Mouse (Mus musculus) lung, embryonic 14.5 days (tissue): ENCODE data around the gene Nedd9. TPM values are rescaled to one million over a fixed set of nuclear protein-coding genes. Genes with fewer than 3 reads are reported as not detected.

ENCODE experiments used
- ATAC-seq: fragments of 200-750 bp; cut with Nextera tagmentation; 2 replicates; pipeline ENCODE4 v1.8.0; 2017; ENCODE audit warnings: mild to moderate bottlenecking, moderate TSS enrichment, moderate library complexity; ENCODE audit not compliant: insufficient read depth
- DNase-seq: peaks from one replicate; pipeline ENCODE4 v3.0.0-alpha.2; 2015
- H3K27ac ChIP-seq: fragments of 300-500 bp; sonication (generic); 2 replicates; pipeline ENCODE4 v1.5.1; 2014; ENCODE audit warnings: low read depth, mild to moderate bottlenecking, moderate library complexity
- H3K27me3 ChIP-seq: fragments of 300-500 bp; sonication (generic); 2 replicates; pipeline ENCODE4 v1.6.1; 2014; ENCODE audit warnings: low read length, control low read depth; ENCODE audit not compliant: insufficient read depth
- H3K36me3 ChIP-seq: fragments of 300-500 bp; sonication (generic); 2 replicates; pipeline ENCODE4 v1.6.1; 2014; ENCODE audit warnings: control low read depth; ENCODE audit not compliant: insufficient read depth
- H3K4me1 ChIP-seq: fragments of 300-500 bp; sonication (generic); 2 replicates; pipeline ENCODE4 v1.6.1; 2014; ENCODE audit warnings: antibody characterized with exemption, control low read depth; ENCODE audit not compliant: insufficient read depth
- H3K4me2 ChIP-seq: fragments of 300-500 bp; sonication (generic); 2 replicates; pipeline ENCODE4 v1.6.1; 2014; ENCODE audit warnings: mild to moderate bottlenecking
- H3K4me3 ChIP-seq: fragments of 300-500 bp; sonication (generic); 2 replicates; pipeline ENCODE4 v1.5.1; 2014; ENCODE audit warnings: low read depth, low read length
- H3K9ac ChIP-seq: fragments of 300-500 bp; sonication (generic); 2 replicates; pipeline ENCODE4 v1.6.1; 2014
- H3K9me3 ChIP-seq: fragments of 300-500 bp; sonication (generic); 2 replicates; pipeline ENCODE4 v1.6.1; 2016; ENCODE audit warnings: low read depth, low read length, control low read depth
- CTCF ChIP-seq: IDR thresholded peaks from 2 replicates; pipeline ENCODE4 v1.5.1; 2016; ENCODE audit warnings: antibody characterized with exemption, low read depth
- WGBS: fragments of 180-500 bp; shearing (Covaris S2); extraction: QIAGEN DNeasy Blood & Tissue Kit; methylation state at CpG from one replicate; pipeline ENCODE4 v1.1.7; 2014; 5-methylcytosine and 5-hydroxymethylcytosine counted together
- polyA plus RNA-seq: library from polyadenylated mRNA; unstranded; fragments of >200 nt; fragmentation: Nextera tagmentation; extraction: Ambion mirVana; gene quantifications from 2 replicates; pipeline ENCODE4 v1.2.1, GENCODE M21; 2014

Gene Nedd9
- polyA plus RNA-seq, 1 experiment from 2014 or later, result 89.4 TPM

GRCm38 (mm10) chr13:41345756-41346155, 141.4 kb downstream of the Nedd9 start:
- Histone ChIP-seq H3K27ac (peak overlapping the region; percentile 68), H3K4me2 (peak overlapping the region; percentile 36), H3K27me3 (no peaks in the 10 kb centered on the region), H3K4me3 (no peak overlapping the region), H3K9me3 (no peaks in the 10 kb centered on the region), H3K9ac (no peak overlapping the region), H3K36me3 (peaks cover 7% of the 10 kb centered on the region; the same call in 1 of the 2 replicates), H3K4me1 (peaks cover 38% of the 10 kb centered on the region)
- 56% methylated on average over 7 of the region's 7 CpGs for WGBS
- ATAC-seq (no peak; the same call in 1 of the 2 replicates), DNase-seq (peak; percentile 67)
- no peak for TF ChIP-seq CTCF

GRCm38 (mm10) chr13:41345306-41345705, 141.9 kb downstream of the Nedd9 start:
- no peak for TF ChIP-seq CTCF
- ATAC-seq (no peak), DNase-seq (no peak)
- H3K4me3 ChIP-seq, result no peak overlapping the region
- WGBS, result 41% methylated on average over 6 of the region's 6 CpGs
- H3K4me1 ChIP-seq, result peaks cover 39% of the 10 kb centered on the region
- H3K4me2 ChIP-seq, result peak overlapping the region; percentile 36
- H3K27ac ChIP-seq, result peak overlapping the region; percentile 68
- no peaks in the 10 kb centered on the region for H3K9me3 ChIP-seq
- H3K9ac ChIP-seq, result no peak overlapping the region
- H3K36me3 ChIP-seq, result peaks cover 7% of the 10 kb centered on the region; the same call in 1 of the 2 replicates
- no peaks in the 10 kb centered on the region for H3K27me3 ChIP-seq

GRCm38 (mm10) chr13:41343887-41344266, 143.3 kb downstream of the Nedd9 start:
- ATAC-seq (no peak), DNase-seq (no peak)
- Histone ChIP-seq H3K27ac (peak overlapping the region; percentile 68; the same call in 1 of the 2 replicates), H3K4me2 (peak overlapping the region; percentile 16), H3K4me3 (no peak overlapping the region), H3K9me3 (no peaks in the 10 kb centered on the region), H3K36me3 (peaks cover 17% of the 10 kb centered on the region), H3K9ac (no peak overlapping the region), H3K4me1 (peaks cover 44% of the 10 kb centered on the region), H3K27me3 (no peaks in the 10 kb centered on the region)
- no peak for TF ChIP-seq CTCF
- 29% methylated on average over 3 of the region's 3 CpGs for WGBS

GRCm38 (mm10) chr13:41343163-41343886, 143.8 kb downstream of the Nedd9 start:
- peak overlapping the region; percentile 68 for H3K27ac ChIP-seq
- no peaks in the 10 kb centered on the region for H3K9me3 ChIP-seq
- peaks cover 44% of the 10 kb centered on the region for H3K4me1 ChIP-seq
- 22% methylated on average over 3 of the region's 3 CpGs for WGBS
- peak; percentile 70 for ATAC-seq
- no peak overlapping the region for H3K9ac ChIP-seq
- no peak for TF ChIP-seq CTCF
- peak; percentile 69 for DNase-seq
- peaks cover 22% of the 10 kb centered on the region for H3K36me3 ChIP-seq
- no peak overlapping the region for H3K4me3 ChIP-seq
- H3K27me3 ChIP-seq, result no peaks in the 10 kb centered on the region
- peak overlapping the region; percentile 34; the same call in 1 of the 2 replicates for H3K4me2 ChIP-seq

- Histone ChIP-seq H3K9ac (no peak overlapping the region), H3K9me3 (no peaks in the 10 kb centered on the region), H3K27ac (no peak overlapping the region), H3K4me2 (no peak overlapping the region), H3K4me1 (peaks cover 42% of the 10 kb centered on the region), H3K27me3 (no peaks in the 10 kb centered on the region), H3K36me3 (peaks cover 34% of the 10 kb centered on the region), H3K4me3 (no peak overlapping the region)
- ATAC-seq (no peak), DNase-seq (no peak)
- no peak for TF ChIP-seq CTCF
- WGBS, result 75% methylated on average over 9 of the region's 9 CpGs
Measured at GRCm38 (mm10) chr13:41341422-41341821, 145.7 kb downstream of the Nedd9 start.

GRCm38 (mm10) chr13:41339653-41340351, 147.4 kb downstream of the Nedd9 start:
- Histone ChIP-seq H3K27ac (peak overlapping the region; percentile 85), H3K4me2 (peak overlapping the region; percentile 41), H3K9me3 (no peaks in the 10 kb centered on the region), H3K4me1 (peaks cover 37% of the 10 kb centered on the region), H3K36me3 (peaks cover 41% of the 10 kb centered on the region), H3K9ac (no peak overlapping the region; the same call in 1 of the 2 replicates), H3K27me3 (no peaks in the 10 kb centered on the region), H3K4me3 (no peak overlapping the region)
- ATAC-seq (peak; percentile 62), DNase-seq (peak; percentile 76)
- no peak for TF ChIP-seq CTCF
- WGBS, result 25% methylated on average over 22 of the region's 22 CpGs

GRCm38 (mm10) chr13:41339195-41339594, 148.0 kb downstream of the Nedd9 start:
- DNase-seq (peak; percentile 33), ATAC-seq (no peak)
- H3K4me2 ChIP-seq, result no peak overlapping the region; the same call in 1 of the 2 replicates
- no peak overlapping the region for H3K9ac ChIP-seq
- H3K27me3 ChIP-seq, result no peaks in the 10 kb centered on the region
- 69% methylated on average over 5 of the region's 5 CpGs for WGBS
- H3K4me1 ChIP-seq, result peaks cover 37% of the 10 kb centered on the region
- H3K36me3 ChIP-seq, result peaks cover 45% of the 10 kb centered on the region
- no peak overlapping the region for H3K4me3 ChIP-seq
- H3K9me3 ChIP-seq, result no peaks in the 10 kb centered on the region
- peak overlapping the region; percentile 85; the same call in 1 of the 2 replicates for H3K27ac ChIP-seq
- no peak for TF ChIP-seq CTCF
